Mouse (Mus musculus) thymus, postnatal 10 days (tissue): Measurements from ENCODE around the gene Mybl2.
A peak's percentile ranks its signal among the peaks of the same experiment; 100 is the strongest.

ENCODE experiments used
- DNase-seq, 2 experiments: peaks; one replicate each; pipeline ENCODE4 v3.0.0; 2021; ENCODE audit warnings: low spot score in 2 of 2

The Mybl2 gene

DNA sequence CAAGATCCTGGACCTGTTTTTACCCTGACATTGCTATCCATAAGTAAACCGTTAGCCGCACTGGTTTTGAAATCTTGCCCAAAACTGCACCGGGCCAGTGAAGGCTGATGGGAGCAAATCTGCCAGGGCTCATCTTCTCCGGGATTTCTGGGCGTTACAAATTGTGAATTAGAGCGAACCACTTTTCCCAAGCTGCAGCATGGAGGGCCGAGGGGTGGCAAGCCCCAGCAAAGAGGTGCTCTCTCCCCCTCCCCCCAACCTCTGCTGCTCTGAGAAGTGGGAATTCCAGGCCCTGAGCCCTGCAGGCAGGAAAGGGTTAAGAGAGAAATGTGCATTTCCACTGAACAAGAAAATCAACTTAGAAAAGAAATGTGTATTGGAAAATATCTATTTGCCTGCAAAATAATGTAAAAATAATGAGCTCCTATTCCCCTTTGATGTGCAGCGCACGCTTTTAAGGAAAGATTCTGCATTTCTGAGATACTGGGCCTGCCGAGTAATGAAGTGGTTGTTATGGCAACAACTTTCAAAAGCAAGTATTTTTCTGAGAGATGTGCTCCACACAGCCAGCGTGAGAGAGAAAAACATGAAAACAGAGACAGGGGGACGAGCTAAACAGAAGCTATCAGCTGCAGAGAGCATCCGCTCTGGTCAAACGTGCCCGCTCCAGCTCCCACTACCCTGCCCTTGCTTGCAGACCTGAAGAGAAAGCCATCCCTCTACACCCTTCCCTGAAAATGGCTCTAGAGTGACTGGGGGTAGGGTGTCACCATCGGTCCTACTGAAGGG is 57.1 kb downstream of the Mybl2 start:
- no peak for DNase-seq

DNA sequence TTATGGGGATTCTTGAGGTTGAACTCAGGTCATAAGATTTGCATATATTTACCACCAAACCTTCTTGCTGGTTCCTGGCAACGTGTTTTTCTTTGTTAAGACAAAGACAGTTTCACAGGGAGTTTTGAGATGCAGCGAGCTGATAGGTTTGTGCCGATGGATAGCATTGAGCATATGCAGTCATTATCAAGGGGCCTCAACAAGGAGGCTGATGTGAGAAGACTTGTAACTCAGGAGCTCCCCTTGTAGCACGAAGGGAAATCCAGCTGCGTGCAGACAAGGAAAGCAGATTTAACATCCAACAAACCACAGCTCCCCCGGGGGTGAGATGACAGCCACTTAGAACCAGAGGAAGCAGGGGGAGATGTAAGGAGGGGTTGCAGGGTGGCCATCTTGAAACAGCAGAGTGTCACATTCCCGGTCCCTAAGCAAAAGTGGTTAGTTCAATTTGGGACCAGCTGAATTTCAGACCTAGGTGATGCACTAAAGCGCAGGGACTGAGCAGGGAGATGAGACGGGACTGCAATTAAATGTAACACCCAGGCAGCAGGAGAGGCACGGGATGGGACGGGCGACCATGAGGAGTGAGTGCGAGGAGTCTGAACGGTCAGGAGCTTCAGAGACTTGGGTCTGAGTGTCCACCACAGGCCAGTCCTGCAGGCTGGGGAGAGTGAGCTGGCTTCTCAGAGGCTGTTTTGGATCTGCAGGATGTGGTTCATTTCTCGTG is 66.3 kb downstream of the Mybl2 start:
- DNase-seq, result peak; percentile 48 to 54

- peak; percentile 47 to 61 for DNase-seq
These were observed 66.8 kb downstream of the Mybl2 start for GRCm38 (mm10) chr2:163121353-163121660.

GRCm38 (mm10) chr2:163122319-163122718 is 67.8 kb downstream of the Mybl2 start:
- no peak for DNase-seq

DNA sequence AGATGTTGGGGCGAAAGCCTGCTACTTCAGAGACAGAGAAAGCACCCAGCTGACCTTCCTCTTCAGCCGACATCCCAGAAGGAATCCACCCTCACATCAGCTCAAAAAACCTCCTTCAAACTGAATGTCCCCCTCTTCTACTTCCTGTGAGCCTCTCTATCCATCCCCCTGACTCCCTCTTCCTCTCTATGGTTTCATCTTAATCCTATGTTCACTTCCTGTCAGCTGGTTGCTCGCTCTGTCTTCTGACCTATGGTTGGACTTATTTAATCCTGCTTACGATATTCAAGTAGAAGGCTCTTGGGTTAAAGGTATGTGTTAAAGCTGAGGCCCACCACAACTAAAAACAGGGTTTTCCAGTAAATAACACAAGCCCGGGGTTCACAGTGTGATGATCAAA is 69.0 kb downstream of the Mybl2 start:
- no peak for DNase-seq

DNA sequence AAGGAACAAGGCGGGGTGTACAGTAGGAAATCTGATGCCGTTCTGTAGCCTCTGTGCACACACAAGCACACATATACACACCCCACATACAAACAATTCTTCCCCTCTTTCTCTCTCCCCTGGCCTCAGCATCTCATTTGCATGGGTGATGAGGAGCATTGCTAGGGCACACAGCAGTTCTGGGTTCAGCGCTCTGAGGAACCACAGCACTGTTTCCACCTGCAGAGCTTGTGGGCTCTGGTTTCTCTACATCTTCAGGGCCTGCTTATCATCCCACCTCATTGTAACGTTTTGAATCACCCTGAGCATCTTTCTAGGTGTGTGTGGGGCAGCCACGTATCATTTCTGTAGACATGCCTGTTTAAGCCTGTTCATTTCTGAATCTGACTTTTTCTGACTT is 76.3 kb downstream of the Mybl2 start:
- no peak for DNase-seq

- no peak for DNase-seq
These were observed 77.8 kb downstream of the Mybl2 start for GRCm38 (mm10) chr2:163132314-163132713.
